Mouse (Mus musculus) kidney, adult 2 months (tissue): ENCODE measurements at regions not wholly inside any gene's neighbourhood (a gene's known extent, or its start where the extent isn't known, plus 50 kb on each side); places are given as distances from the start of the nearest gene placed in this dataset.

ENCODE experiments used
- CTCF ChIP-seq: fragments of 200-500 bp; conservative IDR thresholded peaks from 2 replicates; pipeline ENCODE4 v1.5.1; 2011; ENCODE audit warnings: low read depth, mild to moderate bottlenecking, control low read depth, low read length, moderate library complexity, mixed read lengths; ENCODE audit not compliant: insufficient read depth, insufficient read length
- POLR2A ChIP-seq: fragments of 200-500 bp; IDR thresholded peaks from one replicate; pipeline ENCODE4 v1.6.1; 2011; ENCODE audit warnings: low read depth, low read length, control low read depth

GRCm38 (mm10) chr7:119285290-119285689, 100.9 kb upstream of the Gpr139 start:
- TF ChIP-seq POLR2A (no peak), CTCF (no peak)
